Mouse (Mus musculus): ENCODE data around the gene Tigd4. TPM values are rescaled to one million over a fixed set of nuclear protein-coding genes. Genes with fewer than 3 reads are reported as not detected.

Tigd4 gene
- polyA plus RNA-seq, 1 experiment from 2014 or later = not detected

GRCm38 (mm10) chr3:84582913-84583276, 10.5 kb upstream of the Tigd4 start:
- Histone ChIP-seq H3K4me3 (peak overlapping the region; percentile 76), H3K36me3 (no peaks in the 10 kb centered on the region), H3K27ac (replicated peaks) (peak overlapping the region; percentile 91), H3K9ac (replicated peaks) (peak overlapping the region; percentile 79), H3K27me3 (no peaks in the 10 kb centered on the region), H3K4me2 (replicated peaks) (peak overlapping the region; percentile 65), H3K9me3 (no peaks in the 10 kb centered on the region), H3K4me1 (peaks cover 25% of the 10 kb centered on the region)
- no peak; the same call in 1 of the 2 replicates for ATAC-seq (ENCODE audit: low FRiP score, low read depth)
- 0% methylated on average over 27 of the region's 27 CpGs for WGBS

DNA sequence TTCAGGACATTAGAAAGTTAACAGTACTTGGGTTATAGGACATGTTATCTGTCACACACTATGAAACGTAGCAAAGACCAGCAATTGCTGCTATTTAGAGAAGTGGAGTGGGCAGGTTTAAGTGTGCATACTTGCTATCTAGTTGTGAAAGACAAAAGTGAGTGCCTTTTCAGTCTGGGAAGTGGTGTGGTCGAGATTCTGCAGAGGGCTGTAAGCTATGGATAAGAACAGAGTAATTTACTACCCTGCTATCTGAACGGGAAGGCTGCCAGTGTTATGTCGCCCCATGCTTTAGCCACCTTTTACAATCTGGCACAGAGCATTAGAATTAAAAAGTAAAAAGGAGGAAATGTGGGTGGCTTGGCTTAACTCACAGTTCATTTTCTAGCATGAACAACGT, 6.6 kb upstream of the Tigd4 start:
- Histone ChIP-seq H3K4me3 (no peak overlapping the region), H3K4me2 (replicated peaks) (no peak overlapping the region), H3K27me3 (peaks cover 4% of the 10 kb centered on the region), H3K4me1 (peaks cover 6% of the 10 kb centered on the region), H3K27ac (replicated peaks) (no peak overlapping the region), H3K9me3 (no peaks in the 10 kb centered on the region), H3K36me3 (no peaks in the 10 kb centered on the region), H3K9ac (replicated peaks) (no peak overlapping the region)
- WGBS = 76% methylated on average over 5 of the region's 5 CpGs
- no peak for ATAC-seq (ENCODE audit: low FRiP score, low read depth)

DNA sequence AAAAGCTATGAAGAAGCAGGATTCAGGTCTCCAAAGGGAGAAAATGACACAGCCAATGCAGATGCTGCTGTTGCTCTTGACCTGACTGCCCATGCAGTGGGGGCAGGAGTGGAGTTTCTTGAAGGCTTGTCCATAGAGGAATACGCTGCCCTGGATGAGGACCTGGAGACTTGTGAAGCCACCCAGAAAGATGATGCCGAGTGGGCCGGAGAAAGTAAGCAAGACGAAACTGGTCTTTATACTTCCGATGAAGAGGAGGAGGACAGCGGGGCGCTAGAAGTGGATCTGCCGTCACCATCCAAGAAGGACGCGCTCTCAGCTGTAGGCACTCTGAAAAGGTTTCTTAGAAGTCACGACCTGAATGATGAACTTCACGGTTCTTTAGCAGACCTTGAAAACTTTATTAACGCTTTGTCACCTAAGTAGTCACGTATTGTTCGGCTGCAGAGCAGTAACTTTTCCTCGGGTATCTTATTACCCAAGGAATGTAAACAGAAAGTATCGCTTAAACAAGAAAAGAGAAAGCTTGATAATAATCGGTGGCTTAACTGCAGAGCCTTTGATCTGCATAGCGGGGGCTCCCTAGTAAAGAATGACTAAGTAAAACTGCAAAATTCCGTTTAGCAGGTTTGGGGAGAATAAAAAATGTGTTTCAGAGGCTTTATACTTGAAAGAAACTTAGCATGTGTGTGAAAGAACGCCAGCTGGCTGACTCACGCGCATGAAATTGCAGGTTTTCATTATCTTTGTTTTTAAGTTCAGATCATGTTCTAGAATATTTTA, 1.7 kb downstream of the Tigd4 start:
- WGBS = 7% methylated on average over 23 of the region's 23 CpGs
- H3K9me3 ChIP-seq = no peaks in the 10 kb centered on the region
- peak overlapping the region; percentile 43 for H3K4me2 ChIP-seq (replicated peaks)
- ATAC-seq (ENCODE audit: low FRiP score, low read depth) = no peak
- peaks cover 32% of the 10 kb centered on the region for H3K27me3 ChIP-seq
- H3K27ac ChIP-seq (replicated peaks) = no peak overlapping the region
- H3K36me3 ChIP-seq = no peaks in the 10 kb centered on the region
- no peak overlapping the region for H3K9ac ChIP-seq (replicated peaks)
- H3K4me3 ChIP-seq = peak overlapping the region; percentile 19; the same call in 1 of the 2 replicates
- H3K4me1 ChIP-seq = peaks cover 11% of the 10 kb centered on the region; the same call in 1 of the 2 replicates

GRCm38 (mm10) chr3:84595677-84596234, 2.4 kb downstream of the Tigd4 start:
- Histone ChIP-seq H3K4me1 (peaks cover 11% of the 10 kb centered on the region; the same call in 1 of the 2 replicates), H3K9me3 (no peaks in the 10 kb centered on the region), H3K27me3 (peaks cover 33% of the 10 kb centered on the region), H3K4me3 (no peak overlapping the region), H3K36me3 (no peaks in the 10 kb centered on the region), H3K27ac (replicated peaks) (no peak overlapping the region), H3K9ac (replicated peaks) (no peak overlapping the region), H3K4me2 (replicated peaks) (peak overlapping the region; percentile 43)
- no peak for ATAC-seq (ENCODE audit: low FRiP score, low read depth)
- WGBS = 37% methylated on average over 5 of the region's 5 CpGs

- peaks cover 24% of the 10 kb centered on the region for H3K27me3 ChIP-seq
- H3K9me3 ChIP-seq = no peaks in the 10 kb centered on the region
- H3K4me3 ChIP-seq = no peak overlapping the region
- no peak for ATAC-seq (ENCODE audit: low FRiP score, low read depth)
- no peak overlapping the region for H3K4me2 ChIP-seq (replicated peaks)
- H3K27ac ChIP-seq (replicated peaks) = no peak overlapping the region
- H3K36me3 ChIP-seq = no peaks in the 10 kb centered on the region
- 84% methylated on average over 6 of the region's 6 CpGs for WGBS
- peaks cover 11% of the 10 kb centered on the region; the same call in 1 of the 2 replicates for H3K4me1 ChIP-seq
- H3K9ac ChIP-seq (replicated peaks) = no peak overlapping the region
Measured at GRCm38 (mm10) chr3:84597996-84598734, 4.8 kb downstream of the Tigd4 start.

- no peak overlapping the region for H3K9ac ChIP-seq (replicated peaks)
- H3K4me3 ChIP-seq = no peak overlapping the region
- H3K27ac ChIP-seq (replicated peaks) = no peak overlapping the region
- H3K4me2 ChIP-seq (replicated peaks) = no peak overlapping the region
- H3K27me3 ChIP-seq = peaks cover 21% of the 10 kb centered on the region
- peaks cover 11% of the 10 kb centered on the region; the same call in 1 of the 2 replicates for H3K4me1 ChIP-seq
- H3K9me3 ChIP-seq = no peaks in the 10 kb centered on the region
- no peaks in the 10 kb centered on the region for H3K36me3 ChIP-seq
- no peak for ATAC-seq (ENCODE audit: low FRiP score, low read depth)
- WGBS = 86% methylated on average over 6 of the region's 6 CpGs
Measured at GRCm38 (mm10) chr3:84598756-84599155, 5.4 kb downstream of the Tigd4 start.

DNA sequence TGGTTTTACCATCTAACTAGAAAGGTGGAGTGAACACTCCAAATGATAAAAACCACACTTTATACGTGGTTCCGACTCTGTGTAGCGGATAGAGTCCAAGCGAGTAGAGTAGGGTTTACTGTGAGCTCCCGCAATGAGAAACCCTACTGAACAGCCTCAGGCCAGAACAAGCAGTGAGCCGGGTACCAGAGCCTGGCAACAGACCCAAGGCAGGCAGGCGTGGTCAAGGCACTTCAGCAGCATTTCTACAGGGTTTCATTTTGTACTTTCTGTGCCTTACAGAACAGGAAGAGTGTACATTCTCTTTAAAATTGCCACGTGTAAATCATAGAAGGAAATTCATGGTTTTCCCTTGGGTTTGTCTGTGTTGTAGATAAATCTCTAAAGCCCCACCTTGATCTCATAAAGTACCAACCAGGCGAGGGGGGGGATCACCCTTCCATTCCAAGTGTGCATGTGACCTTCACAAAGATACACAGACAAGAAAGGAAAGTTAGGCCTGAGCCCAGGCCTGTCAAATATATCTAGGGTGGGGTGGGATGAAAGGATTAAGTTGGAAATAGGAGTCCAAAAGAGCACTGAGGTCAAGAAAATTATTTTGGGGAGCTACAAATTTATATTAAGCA, 8.6 kb downstream of the Tigd4 start:
- WGBS = 83% methylated on average over 9 of the region's 9 CpGs
- no peak for ATAC-seq (ENCODE audit: low FRiP score, low read depth)
- H3K27me3 ChIP-seq = peaks cover 15% of the 10 kb centered on the region
- H3K4me1 ChIP-seq = no peaks in the 10 kb centered on the region
- H3K36me3 ChIP-seq = no peaks in the 10 kb centered on the region
- H3K27ac ChIP-seq (replicated peaks) = no peak overlapping the region
- no peak overlapping the region for H3K4me2 ChIP-seq (replicated peaks)
- H3K9me3 ChIP-seq = 0 out of 2 replicates have a peak, but pooled peaks cover 3% of the 10 kb centered on the region
- H3K9ac ChIP-seq (replicated peaks) = no peak overlapping the region
- no peak overlapping the region for H3K4me3 ChIP-seq

DNA sequence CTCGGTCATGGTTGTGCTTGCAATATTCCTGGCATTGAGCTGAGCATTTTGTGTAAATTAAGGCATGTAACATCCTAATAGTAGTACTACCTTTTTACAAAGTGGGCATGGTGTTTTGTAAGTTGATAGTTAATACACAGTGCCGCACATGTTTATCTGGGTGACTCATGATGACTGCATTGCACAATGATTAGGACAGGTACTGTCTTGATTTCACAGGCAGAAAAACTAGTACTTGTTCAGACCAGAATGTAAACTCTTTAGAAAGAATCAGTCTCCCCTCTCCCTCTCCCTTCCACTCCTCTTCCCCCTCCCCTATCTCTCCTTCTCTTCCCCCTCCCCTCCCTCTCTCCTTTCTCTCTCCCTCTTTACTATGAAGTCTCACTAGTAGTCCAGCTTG, 9.4 kb downstream of the Tigd4 start:
- no peak overlapping the region for H3K9ac ChIP-seq (replicated peaks)
- peaks cover 8% of the 10 kb centered on the region for H3K27me3 ChIP-seq
- no peaks in the 10 kb centered on the region for H3K4me1 ChIP-seq
- H3K4me3 ChIP-seq = no peak overlapping the region
- WGBS = 98% methylated on average over 2 of the region's 2 CpGs
- H3K27ac ChIP-seq (replicated peaks) = no peak overlapping the region
- H3K9me3 ChIP-seq = 0 out of 2 replicates have a peak, but pooled peaks cover 3% of the 10 kb centered on the region
- H3K4me2 ChIP-seq (replicated peaks) = no peak overlapping the region
- ATAC-seq (ENCODE audit: low FRiP score, low read depth) = no peak
- no peaks in the 10 kb centered on the region for H3K36me3 ChIP-seq

DNA sequence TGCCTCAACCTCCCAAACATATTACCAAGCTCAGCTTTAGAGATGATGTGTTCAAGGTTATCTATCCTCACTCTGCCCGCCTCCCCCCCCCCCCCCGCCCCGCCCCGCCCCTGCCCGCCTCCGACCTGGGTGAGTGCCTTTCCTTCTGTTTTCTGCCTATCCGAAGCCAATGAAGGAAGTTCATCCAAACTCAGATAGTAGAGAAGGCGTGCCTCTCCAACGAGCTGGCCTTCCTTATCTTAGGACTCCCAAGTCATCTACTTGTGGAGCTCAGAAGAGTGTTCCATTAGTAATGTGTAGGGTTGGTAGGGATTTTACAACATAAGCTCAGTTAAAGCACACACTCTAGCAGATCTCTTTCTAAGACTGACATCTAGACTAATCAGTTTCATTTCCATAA, 9.8 kb downstream of the Tigd4 start:
- Histone ChIP-seq H3K4me3 (no peak overlapping the region), H3K4me1 (no peaks in the 10 kb centered on the region), H3K27ac (replicated peaks) (no peak overlapping the region), H3K4me2 (replicated peaks) (no peak overlapping the region), H3K9me3 (0 out of 2 replicates have a peak, but pooled peaks cover 3% of the 10 kb centered on the region), H3K36me3 (no peaks in the 10 kb centered on the region), H3K9ac (replicated peaks) (no peak overlapping the region), H3K27me3 (peaks cover 4% of the 10 kb centered on the region)
- ATAC-seq (ENCODE audit: low FRiP score, low read depth) = no peak
- 84% methylated on average over 5 of the region's 9 CpGs for WGBS

DNA sequence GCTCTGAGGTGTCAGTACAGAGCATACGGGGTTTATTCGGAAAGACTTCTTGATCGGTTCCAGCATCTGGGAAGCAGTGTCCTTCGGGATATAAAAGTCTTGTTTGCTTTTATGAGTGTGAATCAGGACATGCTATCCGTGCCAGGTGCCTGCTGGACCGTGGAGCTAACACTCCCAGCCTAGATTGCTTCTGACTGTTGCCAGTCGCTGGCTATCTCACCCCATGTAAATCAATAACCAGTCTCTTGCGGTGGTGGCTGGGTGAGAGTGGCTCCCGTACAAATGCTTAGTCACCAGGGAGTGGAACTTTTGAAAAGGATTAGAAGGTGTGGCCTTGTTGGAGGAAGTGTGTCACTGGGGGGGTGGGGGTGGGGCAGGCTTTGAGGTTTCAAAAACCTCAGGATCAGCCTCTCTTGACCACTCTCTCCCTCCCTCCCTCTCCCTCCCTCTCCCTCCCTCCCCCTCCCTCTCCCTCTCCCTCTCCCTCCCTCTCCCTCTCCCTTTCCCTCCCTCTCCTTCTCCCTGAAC, 16.9 kb downstream of the Tigd4 start:
- Histone ChIP-seq H3K9ac (replicated peaks) (no peak overlapping the region), H3K4me3 (no peak overlapping the region), H3K4me2 (replicated peaks) (no peak overlapping the region), H3K9me3 (0 out of 2 replicates have a peak, but pooled peaks cover 3% of the 10 kb centered on the region), H3K4me1 (no peaks in the 10 kb centered on the region), H3K27ac (replicated peaks) (no peak overlapping the region), H3K36me3 (no peaks in the 10 kb centered on the region), H3K27me3 (no peaks in the 10 kb centered on the region)
- no peak for ATAC-seq (ENCODE audit: low FRiP score, low read depth)
- 80% methylated on average over 9 of the region's 9 CpGs for WGBS

GRCm38 (mm10) chr3:84615050-84615855, 21.9 kb downstream of the Tigd4 start:
- ATAC-seq (ENCODE audit: low FRiP score, low read depth) = no peak
- no peaks in the 10 kb centered on the region for H3K4me1 ChIP-seq
- no peak overlapping the region for H3K9ac ChIP-seq (replicated peaks)
- no peaks in the 10 kb centered on the region for H3K36me3 ChIP-seq
- no peak overlapping the region for H3K4me3 ChIP-seq
- H3K27ac ChIP-seq (replicated peaks) = no peak overlapping the region
- H3K4me2 ChIP-seq (replicated peaks) = no peak overlapping the region
- H3K9me3 ChIP-seq = no peaks in the 10 kb centered on the region
- no peaks in the 10 kb centered on the region; the same call in 1 of the 2 replicates for H3K27me3 ChIP-seq
- 29% methylated on average over 5 of the region's 5 CpGs for WGBS

All from midbrain, embryonic 12.5 days (tissue).